Mouse (Mus musculus): ENCODE measurements around the gene Zg16.

Zg16 gene

GRCm38 (mm10) chr7:127104560-127105332 is 17.6 kb upstream of the Zg16 start:
- peak; percentile 64 for DNase-seq (ENCODE audit: low spot score)

DNA sequence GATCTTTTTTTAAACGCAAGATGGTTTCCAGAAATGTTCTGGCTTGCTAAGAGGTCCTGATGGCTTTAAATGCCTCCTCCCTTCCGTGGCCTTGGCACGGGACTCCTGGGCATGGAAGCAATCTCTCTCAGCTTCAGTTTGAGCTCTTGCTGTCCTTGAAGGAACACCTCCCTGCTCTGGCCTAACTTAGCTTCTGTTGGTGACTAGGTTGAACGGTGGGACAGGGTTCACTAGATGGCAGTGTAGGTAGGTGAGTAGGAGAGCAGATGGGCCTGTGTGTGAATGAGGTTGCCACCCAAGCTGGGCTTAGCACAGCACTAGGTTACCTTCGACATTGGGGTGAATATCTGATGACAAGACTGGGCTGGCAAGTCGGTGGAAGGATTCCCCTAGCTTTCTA is 16.8 kb upstream of the Zg16 start:
- DNase-seq (ENCODE audit: low spot score) = no peak

DNA sequence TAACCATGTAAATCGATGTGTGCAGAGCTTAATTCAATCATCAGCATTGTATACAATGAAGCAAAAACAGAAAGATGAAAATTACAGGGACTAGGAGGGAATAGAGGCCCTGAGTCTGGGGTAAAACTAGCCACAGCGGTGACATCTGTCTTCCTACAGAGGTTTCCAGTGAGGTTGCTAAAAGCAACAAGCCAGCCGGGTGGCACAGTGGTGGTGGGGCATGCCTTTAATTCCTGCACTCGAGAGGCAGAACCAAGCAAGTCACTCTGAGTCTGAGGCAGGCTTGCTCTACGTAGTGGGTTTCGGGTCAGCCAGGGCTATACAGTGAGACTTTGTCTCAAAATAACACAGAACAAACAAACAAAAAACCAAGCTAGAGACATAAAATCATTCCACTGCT is 15.0 kb upstream of the Zg16 start:
- no peak for DNase-seq (ENCODE audit: low spot score)

DNA sequence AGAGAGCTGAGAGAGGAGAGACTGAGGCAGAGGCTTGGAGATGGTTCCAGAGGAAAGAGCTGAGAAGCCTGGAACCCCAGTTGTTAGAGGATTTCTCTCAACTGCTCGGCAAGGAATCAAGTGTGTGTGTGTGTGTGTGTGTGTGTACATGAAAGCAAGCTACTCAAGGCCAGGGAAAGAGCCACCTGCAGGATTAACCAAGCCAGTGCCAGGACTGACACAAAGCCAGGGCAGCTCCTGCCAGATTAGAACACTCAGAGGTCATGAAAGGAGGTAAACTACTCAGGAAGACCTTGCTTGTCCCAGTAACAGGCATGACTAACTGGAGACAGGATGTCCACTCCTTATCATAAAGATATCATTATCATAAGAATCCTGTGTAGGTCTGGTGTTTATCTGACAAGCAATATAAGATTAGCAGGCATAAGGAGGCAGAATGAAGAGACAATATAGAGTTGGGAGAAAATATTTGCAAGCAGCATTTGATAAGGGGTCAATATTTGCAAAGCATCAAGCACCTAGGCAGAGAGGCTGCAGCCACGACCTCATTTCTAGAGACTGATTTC is 14.4 kb upstream of the Zg16 start:
- DNase-seq (ENCODE audit: low spot score) = no peak

DNA sequence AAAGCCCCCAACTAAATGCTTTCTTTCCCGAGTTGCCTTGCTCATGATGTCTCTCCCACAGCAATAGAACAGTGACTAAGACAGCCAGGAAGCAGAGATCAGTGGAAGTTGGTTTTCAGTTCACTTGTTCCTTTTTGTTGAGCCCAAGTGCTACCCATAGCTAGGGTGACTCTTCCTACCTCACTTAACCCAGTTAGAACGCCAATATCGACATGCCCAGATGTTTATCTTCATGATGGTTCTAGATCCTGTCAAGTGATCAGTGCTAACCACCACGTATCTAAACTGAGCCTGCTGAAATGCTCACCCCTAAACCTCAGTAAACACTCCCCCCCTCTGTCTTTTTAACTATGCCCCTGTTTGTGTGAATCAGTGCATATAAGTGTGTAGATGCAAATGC is 12.4 kb upstream of the Zg16 start:
- DNase-seq (ENCODE audit: low spot score) = no peak

- DNase-seq (ENCODE audit: low spot score) = no peak
Measured at GRCm38 (mm10) chr7:127098950-127099349, 11.8 kb upstream of the Zg16 start.

DNA sequence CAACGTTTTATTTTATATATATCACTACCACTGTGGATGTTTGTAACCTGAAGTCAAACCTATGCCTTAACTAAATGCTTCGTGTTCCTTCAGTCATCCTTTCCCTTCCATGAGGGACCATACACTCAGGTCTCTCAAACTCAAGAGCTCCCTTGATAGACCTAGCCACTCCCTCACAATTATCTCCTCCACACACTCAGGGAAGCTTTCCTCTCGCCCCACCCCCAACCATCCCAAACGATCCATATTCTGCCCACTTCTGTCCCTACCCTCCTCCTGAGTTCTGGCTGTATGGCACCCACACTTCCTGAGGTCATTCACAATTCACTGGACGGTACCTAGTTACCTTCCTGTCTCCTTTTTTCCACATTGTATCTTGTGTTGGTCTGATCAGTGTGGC is 11.4 kb upstream of the Zg16 start:
- DNase-seq (ENCODE audit: low spot score) = no peak

- no peak for DNase-seq (ENCODE audit: low spot score)
Measured at GRCm38 (mm10) chr7:127096456-127096855, 9.3 kb upstream of the Zg16 start.

DNA sequence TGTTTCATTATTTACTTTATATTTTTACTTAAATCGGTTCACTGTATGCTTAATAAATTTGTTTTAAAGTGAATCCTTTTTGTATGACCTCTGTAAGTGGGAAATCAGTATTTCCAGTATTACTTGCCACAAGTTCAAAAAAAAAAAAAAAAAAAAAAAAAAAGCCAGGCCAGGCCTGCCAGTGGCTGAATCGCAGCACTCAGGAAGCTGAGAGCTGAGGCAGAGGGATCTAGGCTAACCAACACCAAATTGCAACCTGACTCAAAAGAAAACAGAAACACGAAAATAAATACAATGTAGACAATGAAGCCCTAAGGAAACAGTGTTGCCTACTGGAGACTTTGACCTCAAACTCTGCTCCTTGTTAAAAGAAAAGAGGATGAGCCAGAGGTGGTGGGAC is 6.8 kb upstream of the Zg16 start:
- DNase-seq (ENCODE audit: low spot score) = no peak

- DNase-seq (ENCODE audit: low spot score) = peak; percentile 88
Measured at GRCm38 (mm10) chr7:127091114-127091896, 4.2 kb upstream of the Zg16 start, which contains the start of gene AI467606. AI467606 (plus strand) TSS chr7:127091359.

DNA sequence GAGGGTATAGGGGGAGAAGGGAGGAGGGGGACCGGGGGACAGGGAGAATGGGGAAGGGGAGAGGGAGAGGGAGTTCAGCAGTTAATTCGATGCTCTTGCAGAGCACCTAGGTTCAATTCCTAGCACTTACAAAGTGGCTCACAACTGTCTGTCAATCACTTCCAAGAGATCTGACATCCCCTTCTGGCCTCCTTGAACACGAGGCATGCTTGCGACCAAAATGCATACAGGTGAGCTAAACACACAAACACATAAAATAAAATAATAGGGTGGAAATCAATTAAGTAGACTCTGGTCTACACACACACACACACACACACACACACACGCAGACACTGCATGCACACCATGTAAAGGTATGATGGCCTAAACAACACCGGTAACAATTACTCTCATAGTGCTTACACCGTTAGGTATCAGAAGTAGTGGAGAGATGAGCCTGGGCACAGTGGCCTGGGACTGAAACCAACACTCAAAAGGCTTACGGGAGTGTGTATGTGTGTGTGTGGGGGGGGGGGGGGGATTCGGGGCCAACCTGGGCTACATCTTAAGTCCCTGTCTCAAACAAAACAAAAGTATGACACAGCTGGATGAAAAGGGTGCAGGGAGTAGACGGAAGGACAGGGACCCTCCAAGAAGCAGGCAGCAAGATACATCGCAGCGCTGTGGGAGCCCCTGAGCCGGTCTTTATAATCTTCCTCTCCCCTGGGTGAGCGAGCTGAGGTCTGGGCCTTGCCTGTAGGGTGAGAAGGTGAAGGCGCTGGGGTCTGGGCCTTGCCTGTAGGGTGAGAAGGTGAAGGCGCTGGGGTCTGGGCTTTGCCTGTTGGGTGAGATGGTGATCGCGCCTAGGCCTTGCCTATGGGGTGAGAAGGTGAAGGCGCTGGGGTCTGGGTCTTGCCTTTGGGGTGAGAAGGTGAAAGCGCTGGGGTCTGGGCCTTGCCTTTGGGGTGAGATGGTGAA is 3.3 kb upstream of the Zg16 start:
- DNase-seq (ENCODE audit: low spot score) = no peak

DNA sequence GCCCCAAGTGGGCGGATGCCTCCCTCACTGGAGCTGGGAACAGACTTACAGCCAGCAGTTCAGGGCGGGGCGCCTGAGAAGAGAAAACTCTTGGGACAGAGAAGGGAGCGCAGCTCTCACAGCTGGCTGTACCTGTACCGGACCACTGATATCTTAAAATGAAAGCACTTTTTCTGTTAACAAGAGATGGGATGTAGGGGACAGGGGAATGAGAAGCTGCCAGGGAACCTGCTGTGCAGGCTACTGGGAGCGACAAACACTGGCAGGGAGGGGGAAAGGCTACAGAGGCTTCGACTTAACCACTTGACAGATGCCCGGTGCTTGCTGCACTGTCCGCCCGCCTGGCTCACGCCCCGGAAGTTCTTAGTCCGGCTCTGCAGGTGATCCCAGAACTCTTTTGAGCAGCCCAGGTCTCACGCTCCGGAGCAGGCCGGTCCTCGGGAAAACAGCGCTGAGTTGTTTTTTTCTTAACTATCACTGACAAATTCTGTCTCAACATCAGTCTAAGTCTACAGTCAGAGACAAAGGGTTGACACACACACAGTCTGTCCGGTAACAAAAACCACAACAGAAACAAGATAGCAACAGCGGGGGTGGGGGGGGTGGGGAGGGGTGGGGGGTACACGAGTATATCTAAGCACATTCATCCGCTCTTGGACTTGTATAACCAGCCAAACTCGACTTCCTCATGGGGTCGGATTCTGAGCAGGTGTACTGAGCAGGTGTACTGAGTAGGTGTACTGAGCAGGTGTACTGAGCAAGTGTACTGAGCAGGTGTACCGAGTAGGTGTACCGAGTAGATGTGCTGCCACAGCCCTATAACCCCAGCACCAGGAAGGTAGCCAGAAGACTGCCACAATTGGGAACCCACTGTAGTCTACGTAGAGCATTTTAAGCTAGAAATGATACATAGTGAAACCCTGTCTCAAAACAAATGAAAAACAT is 2.0 kb upstream of the Zg16 start:
- DNase-seq (ENCODE audit: low spot score) = peak; percentile 58

GRCm38 (mm10) chr7:127088083-127088482 is 955 bp upstream of the Zg16 start:
- no peak for DNase-seq (ENCODE audit: low spot score)

- peak; percentile 48 for DNase-seq (ENCODE audit: low spot score)
Measured at GRCm38 (mm10) chr7:127085751-127086150, 1.4 kb downstream of the Zg16 start.

GRCm38 (mm10) chr7:127084794-127085193 is 2.3 kb downstream of the Zg16 start:
- DNase-seq (ENCODE audit: low spot score) = no peak

GRCm38 (mm10) chr7:127083689-127084088 is 3.4 kb downstream of the Zg16 start:
- no peak for DNase-seq (ENCODE audit: low spot score)

DNA sequence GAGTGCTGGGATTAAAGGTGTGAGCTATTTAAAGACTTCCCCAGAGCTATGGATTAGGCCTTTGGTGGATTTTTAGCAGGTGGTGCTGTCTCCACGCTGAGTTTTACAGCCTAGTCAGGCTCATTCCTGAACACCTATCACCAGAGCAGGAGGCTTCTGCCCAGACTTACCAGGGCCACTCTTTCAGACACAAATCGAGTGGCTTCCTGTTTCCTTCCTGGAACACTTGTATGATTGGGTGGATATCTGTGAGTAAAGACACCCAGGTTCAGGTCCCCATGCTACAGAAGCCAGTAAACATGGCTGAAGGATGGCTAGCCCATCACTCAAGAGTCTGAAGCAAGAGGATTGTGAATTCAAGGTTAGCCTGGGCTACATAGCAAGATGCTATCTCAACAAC is 4.1 kb downstream of the Zg16 start:
- DNase-seq (ENCODE audit: low spot score) = no peak

DNA sequence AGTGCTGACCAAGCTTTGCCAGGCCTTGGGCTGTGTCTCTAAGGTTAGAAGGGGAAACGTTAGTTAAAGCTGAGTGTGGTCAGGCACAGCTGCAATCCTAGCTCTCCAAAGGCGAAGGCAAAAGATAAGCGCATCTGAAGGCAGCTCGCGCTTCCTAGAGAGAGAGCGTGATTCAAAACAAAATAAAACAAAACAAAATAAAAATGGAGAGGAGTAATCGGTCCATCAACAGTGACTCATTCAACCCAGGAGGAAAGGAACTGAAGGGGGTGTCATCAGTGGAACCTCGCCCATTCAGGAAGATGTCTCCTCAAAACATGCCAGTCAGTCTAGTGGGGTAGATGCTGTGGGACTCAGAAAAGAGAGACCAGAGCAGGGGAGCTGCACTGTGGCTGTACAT is 4.9 kb downstream of the Zg16 start:
- no peak for DNase-seq (ENCODE audit: low spot score)

- no peak for DNase-seq (ENCODE audit: low spot score)
Measured at GRCm38 (mm10) chr7:127080045-127080444, 7.1 kb downstream of the Zg16 start.

GRCm38 (mm10) chr7:127077692-127078091 is 9.4 kb downstream of the Zg16 start:
- no peak for DNase-seq (ENCODE audit: low spot score)

- no peak for DNase-seq (ENCODE audit: low spot score)
Measured at GRCm38 (mm10) chr7:127076188-127076587, 10.9 kb downstream of the Zg16 start.

Measured in spleen, adult 12 weeks (tissue).